Mouse (Mus musculus) kidney, adult 2 months (tissue): ENCODE measurements around the gene Pik3r6.

ENCODE experiments used
- CTCF ChIP-seq: fragments of 200-500 bp; conservative IDR thresholded peaks from 2 replicates; pipeline ENCODE4 v1.5.1; 2011; ENCODE audit warnings: low read depth, mild to moderate bottlenecking, control low read depth, low read length, moderate library complexity, mixed read lengths; ENCODE audit not compliant: insufficient read depth, insufficient read length
- POLR2A ChIP-seq: fragments of 200-500 bp; IDR thresholded peaks from one replicate; pipeline ENCODE4 v1.6.1; 2011; ENCODE audit warnings: low read depth, low read length, control low read depth

- TF ChIP-seq CTCF (no peak), POLR2A (no peak)
These were observed 30.5 kb upstream of the Pik3r6 start for GRCm38 (mm10) chr11:68472162-68472849.
